Mouse (Mus musculus) lung, embryonic 16.5 days (tissue): ENCODE measurements at regions not wholly inside any gene's neighbourhood (a gene's known extent, or its start where the extent isn't known, plus 50 kb on each side); places are given as distances from the start of the nearest gene placed in this dataset.
A peak's percentile ranks its signal among the peaks of the same experiment; 100 is the strongest.

Source experiments
- ATAC-seq: fragments of 200-750 bp; cut with Nextera tagmentation; 2 replicates; pipeline ENCODE4 v1.8.0; 2017; ENCODE audit warnings: low read depth, mild to moderate bottlenecking, moderate library complexity
- H3K27ac ChIP-seq: fragments of 300-500 bp; sonication (generic); 2 replicates; pipeline ENCODE4 v1.5.1; 2014; ENCODE audit warnings: mild to moderate bottlenecking, control low read depth, low read length
- H3K27me3 ChIP-seq: fragments of 300-500 bp; sonication (generic); 2 replicates; pipeline ENCODE4 v1.6.1; 2014; ENCODE audit warnings: low read depth, low read length, mixed read lengths; ENCODE audit not compliant: control insufficient read depth, insufficient read depth
- H3K36me3 ChIP-seq: fragments of 300-500 bp; sonication (generic); 2 replicates; pipeline ENCODE4 v1.6.1; 2014; ENCODE audit warnings: low read length; ENCODE audit not compliant: control insufficient read depth, insufficient read depth
- H3K4me1 ChIP-seq: fragments of 300-500 bp; sonication (generic); replicated peaks from 2 replicates; pipeline ENCODE4 v1.6.1; 2014; ENCODE audit warnings: low read length, mixed read lengths; ENCODE audit not compliant: control insufficient read depth, insufficient read depth
- H3K4me2 ChIP-seq: fragments of 300-500 bp; sonication (generic); 2 replicates; pipeline ENCODE4 v1.6.1; 2014; ENCODE audit warnings: low read depth, low read length, control low read depth
- H3K4me3 ChIP-seq: fragments of 300-500 bp; sonication (generic); 2 replicates; pipeline ENCODE4 v1.5.1; 2014; ENCODE audit warnings: mild to moderate bottlenecking, low read length, control low read depth
- H3K9ac ChIP-seq: fragments of 300-500 bp; sonication (generic); 2 replicates; pipeline ENCODE4 v1.6.1; 2014; ENCODE audit warnings: low read length, control low read depth
- H3K9me3 ChIP-seq: fragments of 300-500 bp; sonication (generic); 2 replicates; pipeline ENCODE4 v1.6.1; 2016; ENCODE audit warnings: low read length; ENCODE audit not compliant: control insufficient read depth
- WGBS: fragments of 180-500 bp; shearing (Covaris S2); extraction: QIAGEN DNeasy Blood & Tissue Kit; methylation state at CpG from one replicate; pipeline ENCODE4 v1.1.7; 2014; 5-methylcytosine and 5-hydroxymethylcytosine counted together

GRCm38 (mm10) chr14:49592667-49593066 is 66.8 kb upstream of the Slc35f4 start:
- H3K9ac ChIP-seq = no peak overlapping the region
- peak overlapping the region; percentile 21; the same call in 1 of the 2 replicates for H3K27ac ChIP-seq
- no peaks in the 10 kb centered on the region for H3K27me3 ChIP-seq
- ATAC-seq = peak; percentile 83
- WGBS = 38% methylated on average over 3 of the region's 3 CpGs
- no peak overlapping the region for H3K4me3 ChIP-seq
- H3K4me2 ChIP-seq = no peak overlapping the region
- H3K36me3 ChIP-seq = no peaks in the 10 kb centered on the region
- H3K4me1 ChIP-seq = no peaks in the 10 kb centered on the region
- no peaks in the 10 kb centered on the region for H3K9me3 ChIP-seq

GRCm38 (mm10) chr14:49590322-49590721 is 64.5 kb upstream of the Slc35f4 start:
- WGBS = 79% methylated on average over 4 of the region's 4 CpGs
- ATAC-seq = no peak

More at GRCm38 (mm10) chr14:49590322-49590721, 64.5 kb upstream of the Slc35f4 start:
- no peak overlapping the region for H3K27ac ChIP-seq
- H3K4me1 ChIP-seq = no peaks in the 10 kb centered on the region
- no peaks in the 10 kb centered on the region for H3K9me3 ChIP-seq
- H3K4me3 ChIP-seq = no peak overlapping the region
- H3K4me2 ChIP-seq = no peak overlapping the region
- no peaks in the 10 kb centered on the region for H3K36me3 ChIP-seq
- H3K9ac ChIP-seq = no peak overlapping the region
- H3K27me3 ChIP-seq = no peaks in the 10 kb centered on the region
